Mouse (Mus musculus) testis, adult 2 months (tissue): ENCODE measurements at regions not wholly inside any gene's neighbourhood (a gene's known extent, or its start where the extent isn't known, plus 50 kb on each side); places are given as distances from the start of the nearest gene placed in this dataset.
"Not testable (repeated sequence)": the region's sequence is repeated elsewhere in the genome, so short reads cannot be mapped to it uniquely, and the experiment has no call there.

Source experiments
- H3K27ac ChIP-seq: fragments of 200-500 bp; 2 replicates; pipeline ENCODE4 v1.5.1; 2012; ENCODE audit warnings: low read depth, low read length; ENCODE audit not compliant: control insufficient read depth, insufficient read depth
- H3K27me3 ChIP-seq: fragments of 200-500 bp; 2 replicates; pipeline ENCODE4 v1.6.1; 2012; ENCODE audit warnings: mild to moderate bottlenecking, low read length, moderate library complexity; ENCODE audit not compliant: control insufficient read depth, insufficient read depth
- H3K36me3 ChIP-seq: fragments of 200-500 bp; 2 replicates; pipeline ENCODE4 v1.6.1; 2012; ENCODE audit warnings: mild to moderate bottlenecking, low read length; ENCODE audit not compliant: control insufficient read depth, insufficient read depth
- H3K4me1 ChIP-seq: fragments of 200-500 bp; 2 replicates; pipeline ENCODE4 v1.6.1; 2012; ENCODE audit warnings: low read length; ENCODE audit not compliant: control insufficient read depth, insufficient read depth
- H3K4me3 ChIP-seq: fragments of 200-500 bp; 2 replicates; pipeline ENCODE4 v1.5.1; 2012; ENCODE audit warnings: low read depth, mild to moderate bottlenecking, low read length, moderate library complexity, mixed read lengths; ENCODE audit not compliant: control insufficient read depth
- CTCF ChIP-seq: fragments of 200-500 bp; IDR thresholded peaks from 2 replicates; pipeline ENCODE4 v1.5.1; 2012; ENCODE audit warnings: low read depth, mild to moderate bottlenecking, inconsistent platforms, low read length, moderate library complexity; ENCODE audit not compliant: control insufficient read depth, insufficient read depth, insufficient replicate concordance
- POLR2A ChIP-seq: fragments of 200-500 bp; IDR thresholded peaks from 2 replicates; pipeline ENCODE4 v1.6.1; 2012; ENCODE audit warnings: low read depth, mild to moderate bottlenecking, inconsistent platforms, low read length, moderate library complexity; ENCODE audit not compliant: control insufficient read depth

DNA sequence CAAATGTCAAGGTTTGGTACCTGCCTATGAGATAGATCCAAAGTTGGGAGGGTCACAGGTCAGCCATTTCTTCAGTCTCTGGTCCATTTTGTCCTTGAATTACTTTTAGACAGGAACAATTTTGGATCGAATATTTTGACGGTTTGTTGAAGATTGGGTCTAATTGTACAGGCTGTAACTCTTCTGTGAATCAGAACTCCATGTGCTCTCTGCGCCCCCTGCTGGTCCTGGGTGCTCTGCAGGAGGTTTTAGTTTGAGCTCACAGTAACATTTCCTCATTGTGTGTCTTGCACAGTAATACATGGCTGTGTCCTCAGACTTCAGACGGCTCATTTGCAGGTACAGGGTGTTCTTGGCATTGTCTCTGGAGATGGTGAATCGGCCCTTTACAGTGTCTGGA lies 158.1 kb downstream of the Adam6a start:
- H3K27me3 ChIP-seq, H3K27ac ChIP-seq, H3K36me3 ChIP-seq, H3K4me3 ChIP-seq, H3K4me1 ChIP-seq: not testable (repeated sequence)

DNA sequence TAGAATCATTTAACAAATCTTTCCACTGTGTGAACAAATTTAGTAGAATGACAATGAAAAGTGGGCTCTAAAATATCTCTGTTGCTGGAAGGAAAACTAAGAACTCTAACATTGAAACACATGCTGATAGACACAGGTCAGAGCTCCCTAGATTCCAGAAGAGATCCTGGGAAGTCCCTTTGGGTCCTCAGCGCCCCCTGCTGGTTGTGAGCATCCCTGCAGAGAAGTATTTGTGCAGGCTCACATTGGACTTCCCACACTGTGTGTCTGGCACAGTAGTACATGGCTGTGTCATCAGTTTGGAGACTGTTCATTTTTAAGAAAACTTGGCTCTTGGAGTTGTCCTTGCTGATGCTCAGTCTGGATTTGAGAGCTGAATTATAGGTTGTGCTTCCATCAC lies 172.7 kb downstream of the Adam6a start:
- H3K27me3 ChIP-seq, H3K36me3 ChIP-seq, H3K4me1 ChIP-seq, H3K27ac ChIP-seq, H3K4me3 ChIP-seq: not testable (repeated sequence)
- peak; percentile 67; the same call in 1 of the 2 replicates for TF ChIP-seq CTCF

DNA sequence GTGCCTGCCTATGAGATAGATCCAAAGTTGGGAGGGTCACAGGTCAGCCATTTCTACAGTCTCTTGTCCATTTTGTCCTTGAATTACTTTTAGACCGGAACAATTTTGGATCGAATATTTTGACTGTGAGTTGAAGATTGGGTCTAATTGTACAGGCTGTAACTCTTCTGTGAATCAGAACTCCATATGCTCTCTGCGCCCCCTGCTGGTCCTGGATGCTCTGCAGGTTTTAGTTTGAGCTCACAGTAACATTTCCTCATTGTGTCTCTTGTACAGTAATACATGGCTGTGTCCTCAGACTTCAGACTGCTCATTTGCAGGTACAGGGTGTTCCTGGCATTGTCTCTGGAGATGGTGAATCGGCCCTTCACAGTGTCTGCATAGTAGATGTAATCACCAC lies 192.1 kb downstream of the Adam6a start:
- no peak overlapping the region for H3K27ac ChIP-seq
- TF ChIP-seq POLR2A, result no peak
- TF ChIP-seq CTCF, result no peak
- H3K36me3 ChIP-seq, result no peaks in the 10 kb centered on the region
- no peaks in the 10 kb centered on the region for H3K27me3 ChIP-seq
- no peaks in the 10 kb centered on the region for H3K4me1 ChIP-seq
- no peak overlapping the region for H3K4me3 ChIP-seq

DNA sequence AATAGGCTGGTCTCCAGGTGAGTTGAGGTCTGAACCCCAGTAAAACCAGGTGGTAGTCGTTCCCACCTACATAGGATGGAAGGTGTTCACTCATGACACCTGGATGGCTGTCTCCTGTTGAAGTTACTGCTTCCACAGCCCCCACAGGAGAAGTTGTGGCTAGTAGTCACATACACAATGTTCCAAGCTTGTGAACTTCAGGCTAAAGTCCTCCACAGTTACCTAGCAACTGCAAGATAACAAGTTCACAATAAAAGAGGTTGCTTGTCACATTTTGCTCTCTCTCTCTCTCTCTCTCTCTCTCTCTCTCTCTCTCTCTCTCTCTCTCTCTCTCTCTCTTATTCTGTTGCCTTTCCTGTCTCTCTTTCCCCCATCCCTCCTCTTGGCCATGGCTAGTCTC lies 202.6 kb downstream of the Adam6a start:
- Histone ChIP-seq H3K36me3 (no peaks in the 10 kb centered on the region), H3K27me3 (no peaks in the 10 kb centered on the region), H3K4me3 (no peak overlapping the region), H3K27ac (no peak overlapping the region), H3K4me1 (no peaks in the 10 kb centered on the region)
- TF ChIP-seq POLR2A (no peak), CTCF (no peak)

DNA sequence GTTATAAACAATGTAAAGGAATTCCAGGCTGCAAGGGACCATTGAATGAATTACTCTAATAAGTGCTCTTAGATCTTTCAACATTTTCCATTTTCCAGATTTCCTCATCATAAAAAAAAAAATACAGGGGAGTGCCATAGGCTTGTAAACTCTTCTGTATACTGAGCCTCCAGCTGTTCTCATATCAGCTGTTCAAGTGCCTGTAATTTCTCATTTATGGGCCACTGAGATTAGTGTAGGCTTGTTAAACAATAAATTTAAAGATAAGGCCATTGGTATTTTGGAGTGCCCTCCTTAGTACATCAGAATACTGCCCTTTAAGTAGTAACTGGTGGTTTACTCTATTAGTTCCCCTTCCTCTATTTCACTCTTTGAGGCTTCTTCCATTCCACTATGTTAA lies 204.3 kb downstream of the Adam6a start:
- no peaks in the 10 kb centered on the region for H3K36me3 ChIP-seq
- H3K27me3 ChIP-seq, result no peaks in the 10 kb centered on the region
- H3K27ac ChIP-seq, result no peak overlapping the region
- no peak overlapping the region for H3K4me3 ChIP-seq
- TF ChIP-seq POLR2A, result no peak
- no peak for TF ChIP-seq CTCF
- no peaks in the 10 kb centered on the region for H3K4me1 ChIP-seq

DNA sequence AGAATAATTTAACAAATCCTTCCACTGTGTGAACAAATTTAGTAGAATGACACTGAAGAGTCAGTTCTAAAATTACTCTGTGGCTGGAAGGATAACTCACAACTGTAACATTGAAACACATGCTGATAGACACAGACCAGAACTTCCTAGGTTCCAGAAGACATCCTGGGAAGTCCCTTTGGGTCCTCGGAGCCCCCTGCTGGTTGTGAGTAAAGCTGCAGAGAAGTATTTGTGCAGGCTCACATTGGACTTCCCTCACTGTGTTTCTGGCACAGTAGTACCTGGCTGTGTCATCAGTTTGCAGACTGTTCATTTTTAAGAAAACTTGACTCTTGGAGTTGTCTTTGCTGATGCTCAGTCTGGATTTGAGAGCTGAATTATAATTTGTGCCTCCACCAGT lies 225.9 kb downstream of the Adam6a start:
- TF ChIP-seq CTCF, result peak; percentile 1; the same call in 1 of the 2 replicates
- no peak for TF ChIP-seq POLR2A
- Histone ChIP-seq H3K27me3 (no peaks in the 10 kb centered on the region), H3K4me1 (no peaks in the 10 kb centered on the region), H3K36me3 (no peaks in the 10 kb centered on the region), H3K27ac (no peak overlapping the region), H3K4me3 (no peak overlapping the region)

DNA sequence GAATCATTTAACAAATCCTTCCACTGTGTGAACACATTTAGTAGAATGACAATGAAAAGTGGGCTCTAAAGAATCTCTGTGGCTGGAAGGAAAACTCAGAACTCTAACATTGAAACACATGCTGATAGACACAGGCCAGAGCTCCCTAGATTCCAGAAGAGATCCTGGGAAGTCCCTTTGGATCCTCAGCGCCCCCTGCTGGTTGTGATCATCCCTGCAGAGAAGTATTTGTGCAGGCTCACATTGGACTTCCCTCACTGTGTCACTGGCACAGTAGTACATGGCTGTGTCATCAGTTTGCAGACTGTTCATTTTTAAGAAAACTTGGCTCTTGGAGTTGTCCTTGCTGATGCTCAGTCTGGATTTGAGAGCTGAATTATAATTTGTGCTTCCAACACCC lies 252.2 kb downstream of the Adam6a start:
- H3K36me3 ChIP-seq, H3K27me3 ChIP-seq, H3K4me3 ChIP-seq, H3K4me1 ChIP-seq, H3K27ac ChIP-seq: not testable (repeated sequence)
- TF ChIP-seq CTCF, result peak; percentile 44; the same call in 1 of the 2 replicates

DNA sequence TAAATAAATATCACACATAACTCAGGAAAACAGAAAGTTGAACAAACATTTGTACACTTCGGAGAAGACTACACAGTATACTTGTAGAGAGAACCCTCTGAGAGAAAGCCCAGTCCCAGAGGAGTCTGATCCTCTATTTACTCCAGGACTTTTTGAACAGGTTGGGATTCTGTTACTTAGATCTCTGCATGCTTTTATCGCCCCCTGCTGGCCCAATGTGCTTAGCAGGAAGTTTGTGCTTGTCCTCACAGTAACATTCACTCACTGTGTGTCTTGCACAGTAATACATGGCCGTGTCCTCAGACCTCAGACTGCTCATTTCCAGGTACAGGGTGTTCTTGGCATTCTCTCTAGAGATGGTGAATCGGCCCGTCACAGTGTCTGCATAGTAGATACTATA lies 282.7 kb downstream of the Adam6a start:
- no peak overlapping the region for H3K27ac ChIP-seq
- TF ChIP-seq POLR2A, result no peak
- TF ChIP-seq CTCF, result no peak
- no peak overlapping the region for H3K4me3 ChIP-seq
- no peaks in the 10 kb centered on the region for H3K4me1 ChIP-seq
- no peaks in the 10 kb centered on the region for H3K27me3 ChIP-seq
- no peaks in the 10 kb centered on the region for H3K36me3 ChIP-seq

DNA sequence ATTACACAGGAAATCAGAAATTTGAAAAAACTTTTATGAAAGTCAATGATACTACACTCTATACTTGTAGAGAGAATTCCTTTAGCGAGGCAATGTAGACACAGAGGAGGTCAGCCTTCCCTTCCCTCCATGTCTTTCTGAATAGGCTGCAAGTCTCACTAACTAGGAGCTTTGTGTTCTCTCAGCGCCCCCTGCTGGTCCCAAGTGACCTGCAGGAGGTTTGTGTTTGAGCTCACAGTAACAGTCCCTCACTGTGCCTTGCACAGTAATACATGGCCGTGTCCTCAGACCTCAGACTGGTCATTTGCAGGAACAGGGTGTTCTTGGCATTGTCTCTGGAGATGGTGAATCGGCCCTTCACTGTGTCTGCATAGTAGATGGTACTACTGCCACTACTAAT lies 315.2 kb downstream of the Adam6a start:
- Histone ChIP-seq H3K4me1 (no peaks in the 10 kb centered on the region), H3K4me3 (no peak overlapping the region), H3K27ac (no peak overlapping the region), H3K36me3 (no peaks in the 10 kb centered on the region), H3K27me3 (no peaks in the 10 kb centered on the region)
- TF ChIP-seq POLR2A (no peak), CTCF (peak; percentile 54; the same call in 1 of the 2 replicates)
